Mouse (Mus musculus): ENCODE measurements around the gene BC107364.
"Not testable (repeated sequence)": the region's sequence is repeated elsewhere in the genome, so short reads cannot be mapped to it uniquely, and the experiment has no call there.

BC107364 gene

GRCm38 (mm10) chr3:96414126-96414950, 37.8 kb downstream of the BC107364 start:
- in situ Hi-C loops (cut with MboI, MseI) = no loop called here

- in situ Hi-C loops (cut with MboI, MseI) = no loop called here
Observed at GRCm38 (mm10) chr3:96413581-96414125, 38.5 kb downstream of the BC107364 start.

- in situ Hi-C loops (cut with MboI, MseI) = no loop called here
Observed at GRCm38 (mm10) chr3:96411821-96412220, 40.3 kb downstream of the BC107364 start.

- in situ Hi-C loops (cut with MboI, MseI) = no loop called here
Observed at GRCm38 (mm10) chr3:96410966-96411365, 41.1 kb downstream of the BC107364 start.

- in situ Hi-C loops (cut with MboI, MseI) = no loop called here
Observed at GRCm38 (mm10) chr3:96409701-96410246, 42.3 kb downstream of the BC107364 start.

DNA sequence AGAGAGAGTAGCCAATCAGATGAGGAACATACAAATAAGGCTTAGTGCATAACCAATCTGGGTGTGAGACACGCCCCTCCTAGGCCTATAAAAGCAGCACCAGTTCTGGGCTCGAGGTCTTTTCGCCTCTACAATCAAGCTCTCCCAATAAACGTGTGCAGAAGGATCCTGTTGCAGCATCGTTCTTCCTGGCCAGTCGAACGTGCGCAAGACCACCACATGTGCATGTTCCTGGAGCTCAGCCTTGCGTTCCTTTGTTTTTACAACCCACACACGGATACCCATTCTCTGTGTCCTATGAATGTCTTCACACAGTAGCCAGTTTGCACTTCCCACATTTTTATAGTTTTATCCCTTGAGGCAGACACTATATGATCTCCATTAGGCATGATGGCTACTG, 44.0 kb downstream of the BC107364 start:
- in situ Hi-C loops (cut with MboI, MseI) = not testable (repeated sequence)

DNA sequence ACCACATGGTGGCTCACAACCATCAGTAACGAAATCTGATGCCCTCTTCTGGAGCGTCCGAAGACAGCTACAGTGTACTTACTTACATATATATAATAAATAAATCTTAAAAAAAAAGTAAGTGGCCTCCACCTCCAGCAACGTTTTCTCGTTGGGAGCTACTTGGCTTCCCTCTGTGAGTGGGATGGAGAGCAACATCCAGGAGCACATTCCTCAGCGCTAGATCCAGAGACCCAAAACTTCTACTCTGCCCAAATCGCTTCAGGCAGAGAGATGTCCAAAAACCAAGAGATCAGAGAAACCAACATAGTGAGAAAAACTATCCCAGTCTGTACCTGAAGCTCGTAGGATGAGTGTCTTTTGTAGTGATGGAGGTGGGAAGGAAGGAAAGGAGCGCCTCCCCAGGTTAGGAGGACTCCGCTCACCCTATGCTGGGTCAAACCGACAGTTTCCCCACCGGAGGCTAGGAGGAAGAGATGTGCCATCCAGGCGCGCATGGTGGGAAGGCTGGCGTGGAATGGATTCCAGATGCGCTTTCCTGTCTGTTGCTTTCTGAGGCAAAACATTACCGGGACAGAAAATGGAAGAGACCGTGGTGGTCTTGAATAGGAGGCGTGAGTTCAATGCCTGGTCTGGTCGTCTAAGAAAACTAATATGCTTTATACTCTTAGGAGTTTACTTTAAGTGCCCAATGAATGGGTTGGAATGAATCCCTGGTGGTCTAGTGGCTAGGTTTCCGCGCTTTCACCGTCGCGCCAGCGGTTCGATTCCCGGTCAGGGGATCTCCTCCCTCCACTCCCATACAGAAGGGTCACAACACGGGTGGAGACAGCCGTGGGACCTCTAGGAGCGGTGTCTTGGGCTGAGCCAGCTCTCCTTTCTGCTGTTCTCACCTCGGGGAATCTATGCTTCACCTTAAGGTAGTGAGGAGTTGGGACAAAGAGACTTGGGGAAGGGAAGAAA, 46.3 kb downstream of the BC107364 start:
- in situ Hi-C loops (cut with MboI, MseI) = no loop called here

GRCm38 (mm10) chr3:96405004-96405403, 47.1 kb downstream of the BC107364 start:
- in situ Hi-C loops (cut with MboI, MseI) = no loop called here

- in situ Hi-C loops (cut with MboI, MseI) = no loop called here
Observed at GRCm38 (mm10) chr3:96404450-96404849, 47.7 kb downstream of the BC107364 start.

GRCm38 (mm10) chr3:96403016-96403415, 49.1 kb downstream of the BC107364 start:
- in situ Hi-C loops (cut with MboI, MseI) = no loop called here

DNA sequence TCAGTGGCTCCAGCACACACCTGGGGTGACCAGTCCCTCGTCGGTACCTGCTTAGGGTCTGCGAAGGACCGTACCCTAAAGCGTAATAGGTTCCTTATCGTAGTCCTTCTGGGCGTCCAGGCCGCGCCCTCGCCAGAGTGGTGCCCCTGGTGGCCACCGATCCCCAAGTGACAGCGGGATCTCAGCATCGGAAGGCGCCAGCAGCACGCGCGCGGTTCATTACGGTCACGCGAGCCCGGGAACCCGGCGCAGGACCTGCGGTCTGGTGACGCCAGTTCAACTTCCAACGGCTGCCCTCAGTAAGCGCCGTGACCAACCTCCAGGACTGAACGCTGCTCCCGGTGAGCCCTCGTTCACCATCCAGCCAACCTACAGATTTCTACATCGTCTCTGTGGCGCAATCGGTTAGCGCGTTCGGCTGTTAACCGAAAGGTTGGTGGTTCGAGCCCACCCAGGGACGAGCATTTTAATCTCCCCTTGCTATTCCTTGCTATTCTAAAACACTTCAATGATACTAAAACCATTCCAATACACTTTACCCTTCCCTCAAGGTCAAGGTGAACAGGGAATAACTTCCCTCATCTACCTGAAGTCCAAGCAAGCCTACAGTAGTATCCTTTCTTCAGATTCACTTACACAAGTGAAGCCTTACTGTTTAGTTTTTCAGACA, 50.1 kb downstream of the BC107364 start:
- in situ Hi-C loops (cut with MboI, MseI) = no loop called here

- in situ Hi-C loops (cut with MboI, MseI) = no loop called here
Observed at GRCm38 (mm10) chr3:96401474-96401831, 50.7 kb downstream of the BC107364 start.

DNA sequence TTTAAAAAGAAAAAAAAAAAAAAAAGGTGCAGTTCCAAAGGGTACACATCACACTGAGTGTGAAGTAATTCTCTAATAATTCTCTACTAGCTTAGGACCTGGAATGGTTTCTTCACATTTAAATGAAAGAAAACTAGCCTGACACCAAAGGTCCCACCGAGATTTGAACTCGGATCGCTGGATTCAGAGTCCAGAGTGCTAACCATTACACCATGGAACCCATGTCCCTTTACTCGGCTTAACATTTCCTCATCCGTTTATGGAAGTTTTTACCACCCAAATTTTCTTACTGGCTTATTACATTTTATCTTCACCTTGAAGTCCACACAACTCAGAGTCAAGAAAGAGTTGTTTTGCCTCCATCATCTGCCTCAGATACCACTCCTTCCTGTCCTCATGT, 53.2 kb downstream of the BC107364 start:
- in situ Hi-C loops (cut with MboI, MseI) = no loop called here

DNA sequence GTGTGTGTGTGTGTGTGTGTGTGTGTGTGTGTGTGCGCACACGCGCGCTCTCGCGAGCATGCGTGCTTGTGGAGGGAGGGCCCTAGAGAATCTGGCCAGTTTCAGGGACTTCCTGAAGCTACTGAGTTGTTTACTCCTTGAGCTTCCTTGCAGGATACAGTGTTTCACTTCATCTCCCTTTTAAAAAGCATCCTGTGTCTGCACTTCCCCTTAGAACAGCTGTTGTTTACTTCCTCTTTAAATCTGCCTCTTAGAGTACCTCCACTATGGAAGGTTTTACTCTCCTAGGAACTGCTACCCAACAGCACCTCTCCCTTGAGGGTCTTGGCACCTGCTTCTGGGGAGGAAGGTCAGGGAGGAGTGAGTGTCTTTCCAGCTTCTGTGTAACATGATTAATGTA, 55.2 kb downstream of the BC107364 start:
- in situ Hi-C loops (cut with MboI, MseI) = no loop called here

DNA sequence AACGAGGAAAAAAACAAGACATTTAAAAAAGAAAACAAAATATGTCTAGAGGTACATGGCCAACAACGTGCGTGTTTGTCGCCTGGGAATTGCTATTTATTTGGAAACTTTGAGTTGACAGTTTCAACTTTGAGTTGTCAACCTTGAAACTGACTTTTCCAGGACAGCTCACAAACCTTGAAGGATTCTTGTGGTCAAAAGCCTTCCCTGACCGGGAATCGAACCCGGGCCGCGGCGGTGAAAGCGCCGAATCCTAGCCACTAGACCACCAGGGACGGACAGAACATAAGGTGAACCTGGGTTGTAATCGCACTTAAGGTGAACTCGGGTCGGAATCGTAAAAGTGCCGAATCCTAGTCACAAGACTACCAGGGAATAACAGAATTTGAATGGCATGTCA, 64.9 kb downstream of the BC107364 start:
- in situ Hi-C loops (cut with MboI, MseI) = not testable (repeated sequence)

Measured in regulatory T cell (primary cell).